Mouse (Mus musculus) frontal cortex, postnatal 10 days (tissue): ENCODE results near the gene 4921536K21Rik.
A peak's percentile ranks its signal among the peaks of the same experiment; 100 is the strongest.

Experiments used
- DNase-seq, 2 experiments: peaks; one replicate each; pipeline ENCODE4 v3.0.0; 2022; ENCODE audit warnings: low spot score in 2 of 2, mixed read lengths in 1 of 2

4921536K21Rik gene

DNA sequence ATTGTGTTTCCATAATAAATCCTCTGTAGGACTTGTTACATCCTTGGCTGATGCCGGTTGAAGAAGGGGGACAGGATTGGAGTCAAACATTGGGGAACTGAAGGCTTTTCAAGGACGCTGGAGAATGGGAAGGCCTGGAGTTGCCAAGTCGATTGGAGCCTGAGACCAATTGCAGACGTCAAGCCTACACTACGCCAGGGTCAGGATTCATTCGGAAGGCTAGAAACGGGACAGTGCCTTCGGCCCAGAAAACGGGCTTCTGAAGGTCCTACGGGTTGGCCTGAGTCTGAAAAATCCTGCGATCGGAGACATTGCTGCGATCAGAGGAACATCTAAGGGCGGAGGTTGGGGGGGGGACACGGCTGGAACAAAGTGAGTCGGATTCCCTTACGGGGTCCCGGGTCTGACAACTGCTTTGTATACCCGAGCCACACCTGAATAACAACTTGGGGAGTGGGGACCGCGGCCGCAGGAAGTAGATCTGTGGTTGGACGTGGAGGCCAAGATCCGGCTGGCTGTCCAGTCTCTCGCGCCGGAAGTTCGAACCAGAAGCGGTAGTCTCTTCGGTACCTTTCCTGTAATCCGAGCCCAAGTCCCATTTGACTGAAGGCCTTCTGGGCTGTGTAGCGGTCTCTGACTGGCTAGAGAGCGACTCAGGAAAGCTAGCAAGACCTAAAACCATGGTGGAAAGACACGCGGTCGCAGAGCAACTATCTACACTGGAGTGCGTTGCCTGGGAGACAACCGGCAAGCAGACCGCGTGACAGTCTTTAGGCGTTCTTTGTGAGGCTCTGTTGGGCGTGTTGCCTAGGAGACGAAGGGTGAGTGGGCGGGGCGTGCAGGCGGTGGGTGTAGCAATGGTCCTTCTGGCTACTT lies at the start of gene 4921536K21Rik, which contains the start of gene Dusp18:
Gene 4921536K21Rik, minus strand, starts transcription at position 693 of the 876 bp plus-strand sequence.
Gene Dusp18, plus strand, starts transcription at position 835 of the 876 bp plus-strand sequence.
- peak; percentile 91 to 94 for DNase-seq

DNA sequence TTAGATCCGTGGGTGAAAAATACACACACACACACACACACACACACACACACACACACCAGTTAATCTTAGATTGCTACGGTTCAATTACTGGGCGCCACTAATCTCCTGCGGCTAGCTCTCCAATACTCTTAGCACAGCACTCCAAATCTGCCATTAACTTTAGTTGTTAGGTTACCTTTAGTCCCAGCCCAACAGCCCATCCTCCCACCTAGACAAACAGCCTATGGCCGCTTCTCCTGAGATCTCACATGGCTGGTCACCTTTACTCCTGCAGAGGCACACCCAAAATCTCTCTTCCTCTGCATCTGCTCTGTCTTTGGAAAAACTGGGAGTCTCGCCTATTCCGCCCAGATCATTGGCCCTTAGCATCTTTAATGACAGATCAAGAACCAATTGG lies 46.5 kb upstream of the 4921536K21Rik start:
- no peak for DNase-seq

DNA sequence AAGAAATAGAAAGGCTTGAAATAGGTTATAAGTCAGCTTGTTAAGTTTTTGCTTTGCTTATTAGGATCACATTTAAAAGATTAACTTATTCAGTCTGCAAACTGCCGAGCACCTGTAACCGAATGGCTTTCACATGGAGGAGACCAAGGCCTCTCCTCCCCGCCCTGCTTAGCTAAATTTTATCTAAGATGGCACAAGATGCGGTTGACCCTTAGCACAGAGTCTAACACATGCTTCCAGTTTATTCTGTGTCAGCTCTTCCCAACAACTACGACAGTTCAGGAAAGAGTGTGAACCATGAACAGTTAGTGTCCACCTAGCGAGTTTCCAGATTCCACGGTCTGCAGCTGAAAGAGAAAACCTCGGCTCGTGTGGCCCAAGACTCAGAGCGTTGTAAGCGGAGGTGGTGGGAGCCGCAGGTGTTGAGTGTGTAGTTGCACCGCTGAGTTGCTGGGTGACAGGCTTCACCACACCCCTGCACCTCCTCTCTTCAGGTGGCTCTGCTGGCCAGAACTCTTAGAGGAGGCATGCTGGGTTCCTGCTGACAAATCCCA lies 42.5 kb upstream of the 4921536K21Rik start:
- no peak for DNase-seq

DNA sequence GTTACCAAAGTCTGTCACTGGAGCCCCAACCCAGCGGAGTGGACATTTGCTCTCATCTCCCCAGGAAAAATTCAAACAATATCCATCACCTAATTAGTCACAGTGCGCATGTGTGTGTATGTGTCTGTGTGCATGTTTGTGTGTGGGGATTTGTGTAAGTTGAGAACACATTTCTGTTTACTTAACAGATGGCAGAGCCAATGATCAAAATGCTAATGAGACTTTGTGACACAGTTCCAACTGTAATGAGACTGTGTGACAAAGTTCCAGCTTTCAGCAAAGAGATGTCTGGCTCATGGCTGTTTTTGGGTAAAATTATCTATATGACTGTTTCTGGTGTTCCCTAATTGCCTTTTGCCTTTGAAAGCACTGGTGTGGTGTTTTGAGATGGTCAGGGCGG lies 41.4 kb upstream of the 4921536K21Rik start:
- no peak for DNase-seq

DNA sequence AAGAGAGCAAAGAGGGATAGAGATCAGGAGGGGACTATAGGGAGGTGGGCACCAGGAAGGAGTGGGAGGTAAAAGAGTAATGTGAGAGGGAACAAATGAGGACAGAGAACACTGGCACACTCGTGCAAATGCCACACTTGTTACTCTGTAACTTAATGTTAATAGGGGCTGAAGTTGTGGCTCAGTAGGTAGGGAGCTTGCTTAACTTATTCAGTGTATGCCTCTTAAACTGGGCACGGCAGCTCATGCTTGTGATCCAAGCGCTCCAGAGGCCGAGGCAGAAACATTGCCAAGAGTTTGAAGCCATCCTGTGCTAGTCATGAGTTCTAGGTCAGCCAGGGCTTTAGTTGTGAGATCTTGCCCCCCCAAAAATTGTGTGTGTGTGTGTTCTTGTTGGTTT lies 40.2 kb upstream of the 4921536K21Rik start:
- DNase-seq = no peak

DNA sequence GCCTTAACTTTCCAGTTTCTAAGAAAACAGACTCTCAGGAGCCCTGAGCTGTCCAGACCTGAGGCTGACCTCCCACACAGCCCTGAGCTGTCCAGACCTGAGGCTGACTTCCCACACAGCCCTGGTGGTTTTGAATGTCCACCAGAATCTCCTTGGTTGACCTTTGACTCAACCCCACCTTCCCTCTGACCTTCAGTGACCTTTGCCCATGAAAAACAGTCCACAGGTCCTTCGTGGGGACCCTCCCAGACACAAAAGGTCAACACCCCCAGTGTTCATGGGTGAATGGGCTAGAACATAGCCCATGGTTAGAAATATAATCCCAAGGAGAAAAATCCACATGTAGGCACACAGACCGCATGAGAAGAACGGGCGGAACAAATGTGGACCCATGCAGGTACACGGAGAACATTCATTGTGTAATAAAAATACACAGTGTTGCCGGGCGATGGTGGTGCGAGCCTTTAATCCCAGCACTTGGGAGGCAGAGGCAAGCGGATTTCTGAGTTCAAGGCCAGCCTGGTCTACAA lies 38.9 kb upstream of the 4921536K21Rik start:
- no peak for DNase-seq

DNA sequence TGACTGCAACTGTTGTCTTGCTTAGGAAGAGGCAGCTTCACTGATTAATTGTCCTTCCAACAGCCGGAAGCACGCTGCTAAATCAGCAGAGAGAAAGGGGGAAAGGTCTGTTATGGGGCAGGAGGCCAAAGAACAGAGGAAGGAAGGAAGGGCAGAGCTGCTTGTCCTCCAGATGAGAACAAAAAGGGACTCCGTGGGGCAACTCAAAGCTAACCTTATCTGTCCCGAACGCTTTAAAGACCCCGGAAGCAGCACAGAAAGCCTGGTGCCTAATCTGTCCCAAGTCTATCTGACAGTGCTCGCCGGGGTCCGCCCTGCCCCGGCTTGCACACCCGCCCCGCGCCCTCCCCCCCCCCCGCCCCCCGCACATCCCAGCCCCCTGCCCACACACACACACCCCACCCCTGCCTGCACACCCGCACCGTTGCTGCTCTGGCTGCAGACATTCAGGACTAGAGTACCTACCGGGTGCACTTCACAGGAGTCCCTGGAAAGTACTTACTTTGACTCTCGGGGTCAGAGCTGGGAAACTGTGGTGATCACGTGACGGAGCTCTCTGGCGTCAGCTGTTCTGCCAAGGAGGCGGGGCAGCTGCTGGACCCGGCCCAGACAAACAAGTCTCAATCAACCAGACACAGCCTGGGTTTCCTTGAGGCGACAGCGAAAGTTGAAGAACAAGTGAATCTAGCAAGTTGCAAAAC lies 36.8 kb upstream of the 4921536K21Rik start, which contains the start of gene Tcn2:
Gene Tcn2, minus strand, starts transcription at position 649 of the 701 bp plus-strand sequence.
- peak; percentile 51 to 63 for DNase-seq

DNA sequence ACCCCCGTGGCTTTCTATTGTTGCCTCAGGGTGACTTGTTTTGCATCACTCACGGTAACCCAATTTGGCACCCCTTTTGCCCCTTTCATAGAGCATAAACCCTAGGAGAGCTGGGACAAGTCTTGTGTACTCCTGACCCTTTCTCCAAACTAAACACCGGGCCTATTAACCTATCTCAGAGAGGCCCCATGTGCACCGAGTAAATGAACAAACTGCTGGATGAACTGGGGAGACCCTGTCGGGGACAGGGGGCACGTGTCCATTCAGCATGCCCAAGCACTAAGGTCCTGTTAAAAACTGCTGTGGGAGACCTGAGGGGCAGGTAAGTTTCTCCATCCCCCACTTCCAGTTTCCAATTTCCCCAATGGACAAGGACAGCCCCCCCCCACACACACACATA lies 36.0 kb upstream of the 4921536K21Rik start:
- DNase-seq = peak in 1 of 2 experiments; percentile 1

DNA sequence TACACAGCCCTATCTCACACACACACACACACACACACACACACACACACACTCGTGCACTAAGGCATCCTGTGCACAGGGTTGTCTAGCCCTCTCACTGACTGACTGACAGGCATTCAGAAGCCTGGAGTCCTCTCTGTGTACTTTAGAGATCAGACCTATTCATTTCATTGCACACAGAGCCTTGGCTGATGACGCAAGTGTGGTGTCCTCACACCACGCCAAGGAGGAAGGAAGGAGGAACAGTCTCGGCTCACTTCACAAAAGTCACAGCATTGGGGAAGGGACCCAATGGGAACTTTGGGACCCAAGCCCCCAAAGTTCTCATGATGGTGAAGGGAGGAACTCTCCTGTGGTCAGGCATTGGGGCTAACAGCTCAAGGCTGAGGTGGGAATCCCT lies 35.1 kb upstream of the 4921536K21Rik start:
- DNase-seq = peak in 1 of 2 experiments; percentile 3

DNA sequence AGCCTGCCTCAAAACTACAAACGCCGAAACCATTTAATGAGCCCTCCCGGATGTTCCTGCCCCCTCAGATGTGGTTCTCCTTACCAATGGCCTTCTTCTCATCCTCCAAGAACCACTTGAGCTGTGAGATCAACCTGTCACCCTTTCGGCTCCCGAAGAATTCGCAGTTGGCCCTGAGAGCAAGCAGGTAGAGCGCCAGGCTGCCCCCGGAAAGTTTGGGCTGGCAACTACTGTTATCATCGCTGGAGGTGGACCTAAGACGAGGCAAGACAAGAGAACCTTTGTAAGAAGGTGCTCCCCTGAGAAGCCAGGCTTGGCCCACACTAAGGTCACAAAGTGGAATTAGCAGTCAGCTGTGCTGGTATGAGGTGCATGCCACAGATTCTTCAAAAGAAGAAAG lies 31.0 kb upstream of the 4921536K21Rik start:
- DNase-seq = no peak

DNA sequence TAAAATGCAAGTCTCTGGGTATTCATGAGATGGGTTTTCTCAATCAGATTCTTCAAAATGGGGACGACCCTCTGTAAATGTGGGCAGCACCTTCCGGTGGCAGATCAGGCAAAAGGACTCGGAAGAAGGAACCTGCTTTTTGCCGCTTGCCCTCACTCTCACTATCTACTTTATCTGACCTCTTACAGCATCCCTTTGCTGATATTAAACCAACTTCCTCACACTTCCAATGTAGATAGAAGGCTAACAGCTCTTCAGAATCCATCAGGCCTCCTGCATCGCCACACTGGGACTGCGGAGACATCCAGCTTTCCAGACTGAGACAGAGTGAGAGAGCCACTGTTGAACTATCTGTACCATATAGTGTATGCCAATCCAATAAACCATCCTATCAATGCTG lies 27.8 kb upstream of the 4921536K21Rik start:
- no peak for DNase-seq

DNA sequence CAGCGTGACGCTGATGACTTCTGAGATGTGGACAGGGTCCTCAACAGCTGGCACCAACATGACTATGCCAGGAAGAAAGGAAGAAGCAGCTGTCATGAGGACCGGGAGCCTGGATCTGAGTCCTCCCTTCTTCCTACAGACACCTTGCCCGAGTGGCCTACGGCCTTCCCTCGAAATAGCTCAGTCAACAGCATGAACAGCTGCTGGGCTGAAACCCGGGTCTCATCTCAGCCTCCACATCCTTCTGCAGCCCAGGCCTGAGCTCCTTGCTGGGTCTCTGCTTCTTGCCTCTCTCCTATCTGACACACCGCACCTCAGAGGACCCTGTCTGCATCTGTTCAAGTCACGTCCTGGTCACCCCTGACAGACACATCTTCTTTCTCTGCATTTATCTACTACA lies 27.2 kb upstream of the 4921536K21Rik start:
- no peak for DNase-seq

DNA sequence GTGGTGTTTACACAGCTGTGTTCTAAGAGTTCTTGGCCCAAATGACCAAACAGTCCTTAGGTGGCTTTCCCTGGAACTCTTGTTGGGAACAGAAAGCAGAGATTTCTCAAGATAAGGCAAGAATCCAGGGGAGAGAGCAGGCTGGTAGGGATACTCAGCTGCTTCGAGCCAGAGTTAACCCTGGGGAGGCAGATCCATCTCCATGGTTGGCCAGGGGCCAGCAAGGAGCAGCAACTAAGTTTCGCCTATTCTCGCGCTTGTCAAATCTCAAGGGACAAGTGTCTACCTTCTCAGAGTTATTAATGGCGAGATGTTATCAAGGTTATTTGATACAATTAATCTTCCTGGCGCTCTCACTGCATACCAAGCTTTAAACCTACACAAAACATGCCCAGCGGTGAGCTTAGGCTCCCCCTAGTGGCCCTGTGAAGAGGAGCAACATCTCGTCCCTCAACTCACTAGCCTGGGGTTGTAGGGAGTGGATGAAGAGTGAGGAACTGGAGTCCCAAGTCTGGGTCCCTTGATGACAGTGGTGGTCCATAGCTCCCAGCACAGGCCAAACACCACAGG lies 26.5 kb upstream of the 4921536K21Rik start:
- peak in 1 of 2 experiments; percentile 40 for DNase-seq

DNA sequence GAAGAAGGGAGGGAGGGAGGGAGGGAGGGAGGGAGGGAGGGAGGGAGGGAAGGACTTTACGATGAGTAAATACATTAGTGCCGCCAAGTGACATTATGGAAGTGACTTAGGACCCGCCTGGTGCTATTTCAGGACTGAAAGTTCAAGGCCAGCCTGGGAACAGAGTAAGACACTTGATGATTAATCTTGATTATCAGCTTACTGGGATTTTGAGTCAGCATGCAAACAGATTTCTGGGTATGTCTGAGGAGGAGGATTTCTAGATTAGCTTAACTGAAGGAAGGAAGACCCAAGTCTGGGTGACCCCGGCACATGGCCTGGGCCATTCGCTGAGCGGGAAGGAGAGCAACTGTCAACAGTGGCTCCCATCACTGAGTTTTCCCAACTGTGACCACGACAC lies 25.6 kb upstream of the 4921536K21Rik start:
- no peak for DNase-seq

DNA sequence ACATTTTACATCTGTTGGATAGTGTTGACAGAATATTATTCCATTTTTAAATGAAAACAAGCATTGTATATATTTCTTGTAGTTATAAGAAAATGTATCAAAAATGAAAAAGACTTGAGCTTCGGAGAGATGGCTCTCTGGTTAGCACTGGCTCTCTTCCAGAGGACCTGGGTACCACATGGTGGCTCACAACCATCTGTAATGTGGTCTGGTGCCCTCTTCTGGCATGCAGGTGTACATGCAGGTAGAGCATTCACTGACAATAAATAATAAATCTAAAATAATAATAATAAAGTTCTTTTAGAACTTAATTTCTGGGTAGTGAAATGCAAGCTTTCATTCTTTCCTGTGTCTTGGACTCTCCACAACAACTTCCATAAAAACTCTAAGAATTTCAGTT lies 23.8 kb upstream of the 4921536K21Rik start:
- DNase-seq = no peak

DNA sequence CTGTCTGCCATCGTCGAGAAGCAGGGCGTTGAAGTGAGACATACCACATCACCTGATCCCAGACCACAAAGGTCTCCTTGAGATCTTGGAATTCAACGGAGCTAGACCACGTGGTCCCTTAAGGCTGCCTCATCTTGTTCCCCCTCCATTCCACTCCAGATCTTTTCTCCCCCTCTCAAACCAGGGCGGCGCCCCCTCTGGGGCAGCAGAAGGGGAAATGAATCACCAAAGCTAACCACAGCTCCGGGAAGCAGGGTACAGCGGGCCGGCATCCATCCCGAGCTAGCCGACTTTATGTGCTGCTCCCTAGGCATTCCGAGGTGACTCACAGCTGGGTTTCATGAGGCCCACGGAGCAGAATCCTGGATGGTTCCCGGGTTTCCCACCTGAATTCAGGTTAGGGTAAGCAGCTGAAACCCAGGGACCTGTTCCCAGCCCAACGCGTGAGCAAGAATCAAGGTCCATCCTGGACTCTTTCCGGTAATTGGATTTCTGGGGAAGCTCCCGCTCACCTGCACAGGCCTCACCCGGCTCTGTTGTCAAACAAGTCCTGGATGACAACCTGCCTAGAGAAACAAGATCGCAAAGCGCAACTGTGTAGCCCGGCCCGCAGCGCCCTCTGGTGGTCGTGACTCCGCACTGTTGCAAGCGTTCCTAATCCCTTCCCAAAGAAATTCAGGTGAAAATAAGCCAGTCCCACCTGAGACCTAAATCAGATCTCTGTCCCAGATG lies 19.4 kb upstream of the 4921536K21Rik start, which contains the start of gene Slc35e4:
Gene Slc35e4, minus strand, starts transcription at position 556 of the 732 bp plus-strand sequence.
- peak; percentile 57 to 76 for DNase-seq

DNA sequence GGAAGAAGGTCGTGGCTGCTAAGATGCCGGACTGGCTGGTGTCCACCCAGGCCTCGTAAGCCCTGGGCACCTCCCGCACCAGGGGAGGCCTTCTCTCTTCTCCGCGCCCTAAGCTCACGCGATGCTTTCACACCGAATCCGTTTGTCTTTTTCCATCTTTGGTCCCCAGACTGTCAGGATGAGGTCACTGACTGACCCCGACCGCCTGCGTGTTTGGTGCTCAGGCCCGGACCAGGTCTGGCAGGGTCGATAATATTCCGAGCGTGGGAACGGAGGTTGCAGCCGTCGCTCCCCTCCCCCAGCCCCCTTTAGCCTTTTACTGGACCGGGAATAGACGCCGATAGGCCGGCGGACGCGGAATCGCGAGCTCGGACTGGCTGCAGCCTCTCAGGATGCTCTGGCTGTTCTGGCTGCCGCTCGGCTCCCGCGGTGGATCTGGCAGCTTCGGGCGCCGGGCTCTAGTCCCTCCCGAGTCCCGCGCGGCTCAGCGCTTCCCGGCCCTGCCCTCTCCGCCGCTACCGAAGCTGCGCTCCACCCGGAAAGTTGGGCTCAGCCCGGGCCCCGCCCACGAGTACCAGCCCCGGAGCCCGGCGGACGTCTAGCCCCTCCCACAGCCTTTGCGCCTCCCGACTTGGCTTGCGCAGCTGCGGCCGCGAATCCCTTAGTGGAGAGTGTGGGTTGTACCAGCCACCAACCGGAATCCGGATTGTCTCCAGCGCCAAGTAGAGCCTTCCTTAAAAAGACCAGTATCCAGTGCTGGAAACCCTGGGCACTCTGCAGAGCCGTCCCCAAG lies 18.6 kb upstream of the 4921536K21Rik start:
- DNase-seq = peak; percentile 88 to 93

DNA sequence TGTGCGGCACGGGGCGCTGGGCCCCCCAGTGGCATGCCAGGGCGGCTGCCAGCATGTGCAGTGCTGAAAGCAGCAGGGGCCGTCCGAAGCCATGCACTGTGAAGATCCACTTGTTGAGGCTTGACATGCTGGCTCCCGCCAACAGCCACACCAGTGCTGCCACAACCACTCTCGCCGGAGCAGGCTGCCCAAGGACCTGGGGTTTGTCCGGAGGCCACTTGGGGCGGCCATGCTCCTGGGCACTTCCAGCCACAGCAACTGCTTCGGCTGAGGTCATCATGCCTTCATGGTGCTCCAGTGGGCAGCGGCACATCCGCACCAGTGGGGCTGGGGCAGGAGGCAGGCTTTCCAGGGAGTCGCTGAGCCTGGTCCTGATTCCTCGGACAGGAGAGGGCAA lies 18.0 kb upstream of the 4921536K21Rik start:
- DNase-seq = peak; percentile 41 to 46

DNA sequence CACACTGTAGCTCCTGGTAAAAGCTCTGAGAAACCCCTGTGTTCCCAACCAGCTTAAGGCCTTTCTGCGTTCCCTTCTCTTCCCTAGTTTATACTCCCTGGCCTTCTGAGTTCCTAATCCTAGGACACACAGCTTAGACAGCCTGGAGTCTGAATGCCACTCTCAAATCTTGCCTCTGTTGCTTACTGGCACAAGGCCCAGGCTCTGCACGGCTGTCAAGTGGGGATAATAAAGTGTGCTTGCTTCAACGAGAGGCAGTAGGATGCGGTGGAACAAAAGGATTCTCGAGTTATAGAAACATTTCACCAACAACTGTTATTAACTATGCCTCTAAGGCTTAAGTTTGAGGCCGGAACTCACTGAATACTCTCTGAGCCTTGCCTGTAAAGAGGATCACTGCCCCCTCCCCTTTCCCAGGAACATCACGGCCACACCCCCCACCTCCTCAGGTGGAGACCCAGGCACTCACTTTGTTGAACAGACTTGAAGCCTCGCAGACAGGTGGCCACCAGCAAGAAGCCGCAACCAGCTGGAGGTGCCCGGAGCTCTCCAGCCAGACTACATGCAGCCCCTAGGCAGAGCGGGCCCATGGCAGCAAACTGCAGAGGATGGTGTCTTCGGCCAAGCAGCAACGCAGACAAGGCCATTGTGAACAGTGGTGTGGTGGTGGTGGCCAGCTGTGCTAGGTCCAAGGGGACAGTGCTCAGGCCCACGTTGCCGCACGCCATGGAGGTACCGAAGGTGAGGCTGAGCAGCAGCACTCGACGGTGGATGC lies 17.4 kb upstream of the 4921536K21Rik start:
- DNase-seq = peak; percentile 24 to 52
